Mouse (Mus musculus): ENCODE data around the gene Ctnna3.
"Not testable (repeated sequence)": the region's sequence is repeated elsewhere in the genome, so short reads cannot be mapped to it uniquely, and the experiment has no call there.

Gene Ctnna3

DNA sequence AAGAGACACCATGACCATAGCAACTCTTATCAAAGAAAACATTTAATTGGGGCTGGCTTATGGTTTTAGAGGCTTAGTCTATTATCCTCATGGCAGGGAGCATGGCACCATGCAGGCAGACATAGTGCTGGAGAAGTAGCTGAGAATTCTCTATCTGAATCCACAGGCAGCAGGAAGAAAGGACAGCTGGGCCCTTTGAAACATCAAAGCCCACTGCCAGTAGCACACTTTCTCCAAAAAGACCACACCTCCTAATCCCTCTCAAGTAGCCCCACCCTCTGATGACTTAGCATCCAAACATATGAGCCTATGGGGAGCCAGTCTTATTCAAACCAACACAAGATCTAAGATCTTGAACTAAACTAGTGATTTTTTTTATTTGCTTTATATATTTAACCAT lies 1462.6 kb downstream of the Ctnna3 start:
- no peak for DNase-seq (ENCODE audit: low spot score in 2 of 2)

DNA sequence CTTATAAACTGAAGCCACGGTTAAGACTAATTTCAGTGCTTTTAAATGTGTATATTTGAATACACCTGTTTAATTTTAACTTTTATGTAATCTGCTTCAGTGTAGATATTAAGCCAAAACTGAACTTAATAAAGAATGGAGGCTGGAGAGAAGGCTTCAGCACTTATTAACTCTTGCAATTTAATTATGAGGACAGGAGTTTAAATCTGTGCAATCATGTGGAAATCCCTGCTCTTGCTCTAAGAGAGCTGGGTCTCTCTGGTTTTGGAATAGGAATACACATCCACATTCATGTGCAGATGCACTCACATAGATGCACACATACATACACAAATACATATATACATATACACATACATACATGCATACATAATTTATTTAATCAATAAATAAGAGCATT lies 1468.8 kb downstream of the Ctnna3 start:
- DNase-seq (ENCODE audit: low spot score in 2 of 2), result no peak

DNA sequence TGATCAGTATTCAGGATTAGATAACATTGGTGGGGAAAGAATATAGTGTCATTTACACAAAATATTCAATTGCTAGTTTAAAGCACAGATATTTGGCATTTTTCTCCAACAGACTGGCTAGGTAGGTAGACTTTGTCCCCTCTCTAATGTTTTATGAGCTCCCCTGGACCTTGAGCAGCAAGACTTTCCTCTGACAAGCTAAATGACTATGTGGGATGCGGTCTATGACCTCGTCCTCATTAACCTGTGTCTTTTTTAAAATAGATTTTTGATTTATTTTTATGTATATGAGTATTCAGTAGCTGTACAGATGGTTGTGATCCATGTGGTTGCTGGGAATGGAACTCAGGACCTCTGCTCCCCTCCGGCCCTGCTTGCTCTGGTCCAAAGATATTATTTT lies 1471.8 kb downstream of the Ctnna3 start:
- no peak for DNase-seq (ENCODE audit: low spot score in 2 of 2)

DNA sequence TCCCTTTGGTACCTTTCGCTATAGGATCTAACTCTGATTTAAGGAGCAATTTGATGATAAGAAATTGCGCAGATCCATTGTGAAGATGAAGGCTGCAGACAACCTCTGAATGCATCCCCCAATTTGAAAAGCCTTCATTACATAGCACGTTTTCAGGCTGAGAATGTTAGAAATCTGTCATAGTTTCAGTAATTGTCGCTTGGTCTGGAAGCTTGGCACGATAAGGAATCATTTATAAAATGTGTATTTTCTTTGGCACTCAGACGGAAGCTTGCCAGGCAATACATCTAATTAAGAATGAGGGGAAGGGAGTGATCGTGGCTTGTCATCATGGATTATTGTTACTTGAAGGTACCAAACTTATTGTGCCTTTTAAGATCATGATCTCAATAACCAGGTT lies 1511.1 kb downstream of the Ctnna3 start:
- DNase-seq (ENCODE audit: low spot score in 2 of 2), result no peak

DNA sequence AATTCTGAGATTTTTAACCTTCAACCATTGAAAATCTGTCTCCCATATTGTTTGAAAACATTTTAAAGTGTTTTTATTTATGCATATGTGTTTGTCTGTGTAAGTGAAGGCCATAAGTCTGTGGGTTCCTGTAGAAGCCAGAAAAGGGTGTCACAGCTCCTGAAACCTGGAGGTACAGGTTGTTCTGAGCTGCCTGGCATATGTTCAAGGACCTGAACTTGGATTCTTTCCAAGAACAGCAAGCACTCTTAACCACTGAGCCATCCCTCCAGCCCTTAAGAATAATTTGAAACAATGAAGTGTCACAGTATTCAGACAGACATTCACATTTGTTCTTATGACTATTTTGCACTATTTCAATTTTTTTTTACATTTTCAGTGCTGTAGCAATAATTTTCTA lies 1528.5 kb downstream of the Ctnna3 start:
- no peak for DNase-seq (ENCODE audit: low spot score in 2 of 2)

DNA sequence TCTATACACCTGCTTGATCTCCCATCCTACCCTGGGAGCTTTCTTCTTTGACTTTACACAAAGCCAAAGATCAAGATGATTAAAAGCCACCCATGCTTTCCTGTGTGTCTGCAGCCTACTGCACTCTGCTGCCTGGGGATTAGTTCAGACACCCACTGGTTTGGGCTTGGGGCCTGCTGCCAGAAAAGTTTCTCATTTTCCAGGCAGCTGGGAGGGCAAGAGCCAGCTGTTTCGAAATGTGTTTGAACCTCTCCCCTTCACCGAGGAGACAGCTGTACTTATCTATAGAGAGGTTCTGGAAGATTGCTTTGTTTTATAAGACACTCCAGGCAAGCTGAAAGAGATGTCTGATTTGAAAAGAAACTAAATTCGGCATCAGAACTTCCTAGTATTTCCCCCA lies 1563.0 kb downstream of the Ctnna3 start:
- no peak for DNase-seq (ENCODE audit: low spot score in 2 of 2)

DNA sequence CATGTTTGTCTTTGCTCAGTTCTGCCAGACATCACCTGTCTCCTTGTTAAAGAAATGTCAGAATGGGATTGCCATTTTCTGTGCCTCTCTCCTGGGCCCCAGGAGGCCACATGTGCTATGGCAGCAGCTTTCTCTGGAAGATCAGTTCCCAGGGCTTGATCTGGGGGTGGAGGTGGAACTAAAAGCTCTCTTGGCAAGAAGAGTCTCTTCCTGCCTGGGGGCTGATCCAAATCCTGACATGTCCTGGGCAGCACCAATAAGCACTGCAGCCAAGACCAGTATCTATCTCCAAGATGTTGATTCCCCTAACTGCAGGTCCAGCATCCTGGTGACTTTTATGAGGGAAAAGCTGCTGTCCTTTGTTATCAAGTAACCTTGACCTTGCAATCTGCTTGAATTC lies 1583.6 kb downstream of the Ctnna3 start:
- no peak for DNase-seq (ENCODE audit: low spot score in 2 of 2)

DNA sequence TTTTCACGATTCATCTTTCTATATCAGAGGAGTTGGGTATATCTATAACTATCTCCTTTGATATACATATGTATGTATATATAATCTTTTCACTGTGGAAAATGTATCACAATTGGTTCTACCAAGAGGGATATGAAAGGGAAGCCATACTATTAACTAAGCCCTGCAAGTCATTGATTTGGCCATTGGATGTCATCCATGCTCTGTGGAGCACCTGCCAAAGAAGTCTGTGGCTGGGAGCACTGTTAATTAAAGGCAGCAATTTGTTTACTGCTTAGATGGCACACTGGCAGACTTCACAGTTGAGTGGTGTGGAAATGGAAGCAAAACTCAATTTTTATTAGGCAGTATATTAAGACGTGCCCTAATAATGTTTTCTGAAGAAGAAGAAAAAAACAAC lies 1592.8 kb downstream of the Ctnna3 start:
- DNase-seq (ENCODE audit: low spot score in 2 of 2), result no peak

DNA sequence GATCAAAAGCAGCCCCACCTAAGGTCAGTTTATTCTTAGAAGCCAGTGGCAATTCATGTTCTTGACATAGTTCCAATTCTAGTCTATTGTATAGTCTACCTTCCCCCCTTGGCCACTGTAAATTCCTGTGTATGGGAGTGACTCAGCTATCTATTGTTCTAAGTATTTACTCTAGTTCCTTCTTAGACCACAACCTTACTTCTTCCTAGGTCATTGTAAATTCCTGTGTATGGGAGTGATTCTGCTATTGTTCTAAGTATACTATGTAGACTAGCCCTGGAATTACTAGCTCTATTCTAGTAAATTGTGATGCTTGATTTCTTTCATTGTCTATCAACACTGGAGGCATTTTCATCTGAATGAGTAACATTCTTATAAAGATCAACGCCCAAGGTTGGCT lies 1603.6 kb downstream of the Ctnna3 start:
- not testable (repeated sequence) for DNase-seq (ENCODE audit: low spot score in 2 of 2)

Data from heart, adult 9 months (tissue).